Mouse (Mus musculus) lung, adult 2 months (tissue): ENCODE data around the gene Prcp.
A peak's percentile ranks its signal among the peaks of the same experiment; 100 is the strongest.

Experiments used
- CTCF ChIP-seq: fragments of 200-500 bp; IDR thresholded peaks from 2 replicates; pipeline ENCODE4 v1.5.1; 2011; ENCODE audit warnings: mild to moderate bottlenecking, low read length, control low read depth; ENCODE audit not compliant: insufficient read depth
- POLR2A ChIP-seq: fragments of 200-500 bp; IDR thresholded peaks from 2 replicates; pipeline ENCODE4 v1.6.1; 2011; ENCODE audit warnings: low read depth, mild to moderate bottlenecking, control low read depth, low read length, borderline replicate concordance; ENCODE audit errors: extremely low read depth

DNA sequence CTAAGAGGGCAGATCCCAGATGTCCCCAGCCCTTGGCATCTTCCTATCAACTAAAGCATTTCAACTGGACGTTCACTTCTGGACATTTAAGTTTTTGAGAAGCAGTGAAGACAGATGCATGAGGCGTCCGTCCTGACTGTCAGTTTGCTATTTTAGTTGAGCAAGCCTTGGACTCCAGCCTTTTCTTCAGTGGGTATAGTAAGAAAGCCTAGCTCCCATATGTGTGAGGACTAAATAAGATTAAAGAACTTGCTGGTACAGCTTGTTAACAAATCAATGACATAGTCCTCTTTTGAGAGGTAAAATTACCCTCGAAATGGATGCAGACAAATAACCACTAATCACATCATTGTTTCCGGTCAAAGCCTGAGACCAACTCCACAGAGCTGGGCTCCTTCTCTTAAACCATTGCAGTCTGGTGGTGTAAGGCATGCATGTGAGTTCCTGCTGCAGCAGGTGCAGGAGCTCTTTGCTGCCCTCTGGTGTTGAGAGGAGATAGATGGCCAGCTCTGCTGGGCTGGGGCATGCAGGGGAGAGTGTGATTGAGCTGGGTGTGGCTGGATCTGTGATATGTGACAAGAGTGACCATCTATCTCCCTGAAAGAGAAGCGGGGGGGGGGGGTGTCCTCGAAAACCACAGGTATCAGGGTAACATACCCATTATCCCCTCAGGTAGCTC, 29.2 kb downstream of the Prcp start:
- peak; percentile 88 for TF ChIP-seq CTCF
- TF ChIP-seq POLR2A, result no peak
